Mouse (Mus musculus) A20 (cell line): ENCODE results near the gene Tmem86b.

Experiments used
- DNase-seq: peaks from one replicate; pipeline ENCODE4 v3.0.0-alpha.2; 2011; ENCODE audit warnings: low read depth, low spot score

Tmem86b gene

GRCm38 (mm10) chr7:4631031-4631430, at the start of gene Tmem86b:
Tmem86b (minus strand) TSS chr7:4631422.
- DNase-seq, result no peak

GRCm38 (mm10) chr7:4675200-4675599, 44.0 kb upstream of the Tmem86b start:
- DNase-seq, result no peak

- DNase-seq, result no peak
These were observed 43.0 kb upstream of the Tmem86b start for GRCm38 (mm10) chr7:4674114-4674731.

GRCm38 (mm10) chr7:4671956-4672355, 40.7 kb upstream of the Tmem86b start:
- DNase-seq, result no peak

GRCm38 (mm10) chr7:4670655-4671255, 39.5 kb upstream of the Tmem86b start:
- no peak for DNase-seq

- DNase-seq, result no peak
These were observed 37.9 kb upstream of the Tmem86b start for GRCm38 (mm10) chr7:4669156-4669555.

GRCm38 (mm10) chr7:4668506-4668905, 37.3 kb upstream of the Tmem86b start:
- no peak for DNase-seq

GRCm38 (mm10) chr7:4666871-4667270, 35.6 kb upstream of the Tmem86b start:
- no peak for DNase-seq

GRCm38 (mm10) chr7:4663742-4664141, 32.5 kb upstream of the Tmem86b start:
- DNase-seq, result no peak

- DNase-seq, result no peak
These were observed 32.0 kb upstream of the Tmem86b start for GRCm38 (mm10) chr7:4663179-4663578.

GRCm38 (mm10) chr7:4659911-4660443, 28.8 kb upstream of the Tmem86b start:
- peak; percentile 24 for DNase-seq

- DNase-seq, result peak; percentile 98
These were observed 27.8 kb upstream of the Tmem86b start, which contains the start of gene Ppp6r1 for GRCm38 (mm10) chr7:4658912-4659551. Ppp6r1 (minus strand) TSS chr7:4659019.

- DNase-seq, result peak; percentile 63
These were observed 27.1 kb upstream of the Tmem86b start for GRCm38 (mm10) chr7:4658128-4658907.

- DNase-seq, result no peak
These were observed 26.4 kb upstream of the Tmem86b start for GRCm38 (mm10) chr7:4657521-4658127.

- peak; percentile 37 for DNase-seq
These were observed 25.6 kb upstream of the Tmem86b start for GRCm38 (mm10) chr7:4656818-4657217.

- DNase-seq, result peak; percentile 22
These were observed 24.7 kb upstream of the Tmem86b start for GRCm38 (mm10) chr7:4655916-4656315.

GRCm38 (mm10) chr7:4655393-4655792, 24.2 kb upstream of the Tmem86b start:
- DNase-seq, result peak; percentile 30

- no peak for DNase-seq
These were observed 23.0 kb upstream of the Tmem86b start for GRCm38 (mm10) chr7:4654221-4654620.

GRCm38 (mm10) chr7:4653780-4654179, 22.6 kb upstream of the Tmem86b start:
- peak; percentile 92 for DNase-seq

- peak; percentile 78 for DNase-seq
These were observed 22.1 kb upstream of the Tmem86b start for GRCm38 (mm10) chr7:4653351-4653750.

- peak; percentile 62 for DNase-seq
These were observed 21.5 kb upstream of the Tmem86b start for GRCm38 (mm10) chr7:4652726-4653125.
